Mouse (Mus musculus) olfactory bulb, adult 2 months (tissue): ENCODE results near the gene Sfxn5.

Experiments used
- CTCF ChIP-seq: fragments of 200-500 bp; IDR thresholded peaks from 2 replicates; pipeline ENCODE4 v1.5.1; 2012; ENCODE audit warnings: low read depth, mild to moderate bottlenecking, low read length, moderate library complexity; ENCODE audit not compliant: insufficient read depth
- POLR2A ChIP-seq: fragments of 200-500 bp; IDR thresholded peaks from 2 replicates; pipeline ENCODE4 v1.6.1; 2012; ENCODE audit warnings: mild to moderate bottlenecking, low read depth, low read length, moderate library complexity; ENCODE audit not compliant: insufficient read depth

DNA sequence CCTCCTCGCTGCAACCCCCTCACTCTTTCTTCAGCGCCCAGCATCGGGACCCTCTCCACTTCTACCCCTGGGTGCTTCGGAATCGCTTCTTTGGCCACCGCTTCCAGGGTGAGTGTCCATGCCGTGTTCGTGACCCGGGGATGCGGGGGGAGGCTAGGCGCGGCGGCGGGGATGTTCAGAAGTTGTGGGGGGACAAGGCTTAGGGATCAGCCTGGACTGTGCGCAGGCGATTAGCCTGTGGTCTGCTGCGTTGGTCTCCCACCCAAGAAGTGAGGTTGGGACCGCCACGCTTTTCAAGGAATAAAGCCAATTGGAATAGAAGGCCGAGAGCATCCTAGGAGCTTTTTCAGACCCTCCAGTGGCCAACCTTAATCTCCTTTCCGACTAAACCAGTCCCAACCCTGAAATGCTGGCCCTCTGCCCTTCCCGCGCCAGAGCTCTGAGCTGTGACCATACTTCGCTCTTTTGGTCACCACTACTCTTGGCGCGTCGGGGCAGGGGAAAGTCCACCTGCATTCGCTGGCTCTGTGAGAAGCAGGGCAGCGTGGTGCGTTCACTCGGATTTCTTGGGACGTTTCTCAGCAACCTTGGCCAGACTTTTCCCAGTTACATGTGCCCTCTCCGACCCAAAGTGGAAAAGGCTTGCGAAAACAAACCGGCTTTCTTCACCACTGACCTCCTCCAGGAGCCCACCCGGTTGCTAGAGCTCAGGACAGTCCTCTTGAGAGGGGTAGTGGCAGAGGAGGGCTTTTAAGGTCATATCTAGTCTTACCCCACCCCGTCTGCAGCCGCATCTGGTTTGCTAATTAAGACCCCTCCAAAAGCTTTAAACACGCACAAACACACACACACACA, 144.7 kb downstream of the Sfxn5 start:
- TF ChIP-seq CTCF (no peak), POLR2A (no peak)
